ENCODE assay signal across 18 mouse cellular contexts in the genomic region with DNA sequence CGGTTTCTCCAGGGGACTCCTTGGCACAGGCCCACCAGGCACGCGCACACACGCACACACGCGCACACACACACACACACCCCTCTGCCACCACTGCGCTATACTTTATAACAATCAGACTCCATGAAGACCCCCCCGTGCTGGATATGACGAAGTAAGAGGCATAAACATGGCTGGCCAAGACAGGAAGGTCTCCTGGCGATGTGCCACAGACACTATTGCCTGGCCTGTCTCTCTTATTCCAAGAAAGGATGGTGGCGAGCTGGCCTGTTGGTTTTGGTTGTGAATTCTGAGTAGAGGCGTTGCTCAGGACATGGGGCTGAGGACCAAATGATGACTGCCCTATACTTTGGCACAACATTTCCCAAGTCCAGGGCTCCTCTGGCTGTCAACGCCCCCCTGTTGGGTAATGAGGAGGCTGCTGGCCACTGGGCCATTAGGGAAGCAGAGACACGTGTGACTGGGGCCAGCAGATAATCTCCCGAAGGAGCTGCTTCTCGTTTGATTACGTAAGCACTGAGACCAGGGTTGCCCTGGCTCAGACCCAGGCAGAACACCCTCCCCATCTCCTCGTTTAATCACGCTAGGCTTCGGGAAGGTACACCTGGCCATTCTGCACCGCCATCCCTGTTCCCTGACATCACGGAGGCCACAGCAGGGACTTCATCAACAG. TPM values are rescaled to one million over a fixed set of nuclear protein-coding genes. Genes with fewer than 3 reads are reported as not detected.
DNase-seq lines count a peak whose midpoint lies in the region; ATAC-seq and TF ChIP-seq lines count a peak whose summit lies in the region.
"Had no signal": no experiment of that assay in that cellular context is flagged by ENCODE, and none has a peak within 500 bp of the region (broad histone marks: within the 10 kb centered on the region; RNA-seq: fewer than 3 reads in every experiment).

No protein-coding gene starts in this region.

- peak; percentile 41; the same call in 1 of the 2 replicates for ATAC-seq in kidney, embryonic 15.5 days (replicated peaks; ENCODE audit: low FRiP score)
- ATAC-seq in megakaryocyte progenitor cell, adult 5-6 weeks (replicated peaks; ENCODE audit: poor library complexity), result peak; percentile 81
- ATAC-seq: forebrain, embryonic 13.5 days had no signal

- H3K9ac ChIP-seq in kidney, embryonic 15.5 days, result no peak overlapping the region
- H3K9ac ChIP-seq: forebrain, embryonic 13.5 days; heart, embryonic 12.5 days had no signal

- H3K36me3 ChIP-seq in kidney, embryonic 15.5 days, result peaks cover 5% of the 10 kb centered on the region; the same call in 1 of the 2 replicates
- H3K36me3 ChIP-seq in thymus, adult 2 months (ENCODE audit: control insufficient read depth, insufficient read depth, low read length), result no peaks in the 10 kb centered on the region

- H3K4me2 ChIP-seq in kidney, embryonic 15.5 days, result no peak overlapping the region
- H3K4me2 ChIP-seq: forebrain, embryonic 13.5 days; heart, embryonic 12.5 days had no signal

- H3K9me3 ChIP-seq in kidney, embryonic 15.5 days (replicated peaks), result no peaks in the 10 kb centered on the region
- H3K9me3 ChIP-seq: forebrain, embryonic 13.5 days; heart, embryonic 12.5 days; hindbrain, embryonic 10.5 days had no signal

- no peak for TF ChIP-seq CTCF in bone marrow macrophage, adult 2 months (IDR thresholded peaks at IDR 0.05; ENCODE audit: low read depth, low read length)
- no peak for TF ChIP-seq CTCF in thymus, adult 2 months (IDR thresholded peaks at IDR 0.05; ENCODE audit: borderline replicate concordance, control insufficient read depth, extremely low read depth, insufficient read depth, low read length, poor library complexity)

- no peak for DNase-seq in kidney, adult 9 months
- DNase-seq in lung, postnatal 10 days, result peak; percentile 57
- DNase-seq in lung, adult 18-20 months, result no peak
- no peak for DNase-seq in urinary bladder, adult 18-20 months (ENCODE audit: low spot score in 2 of 2)
- DNase-seq in thymus, adult 2 months, result no peak
- DNase-seq: adrenal gland, postnatal 36 days; B cell, adult 2 months; cerebellum, adult 9-11 months; gastrocnemius, postnatal 25 days; kidney, adult 2 months; layer of hippocampus, postnatal 36 days; thymus, postnatal 4 days had no signal

- 81% methylated on average over 22 of the region's 22 CpGs for WGBS in kidney, embryonic 15.5 days
- 96% methylated on average over 22 of the region's 22 CpGs for WGBS in thymus, adult 2 months

- no peak for TF ChIP-seq POLR2A in bone marrow macrophage, adult 2 months (IDR thresholded peaks at IDR 0.05; ENCODE audit: borderline replicate concordance, low read depth, low read length)
- TF ChIP-seq POLR2A in thymus, adult 2 months (IDR thresholded peaks at IDR 0.05; ENCODE audit: control insufficient read depth, extremely low read depth, insufficient read depth, low read length, poor library complexity), result no peak

- H3K4me3 ChIP-seq in kidney, embryonic 15.5 days (replicated peaks), result no peak overlapping the region
- no peak overlapping the region for H3K4me3 ChIP-seq in bone marrow macrophage, adult 2 months (ENCODE audit: insufficient read depth, low read length)
- no peak overlapping the region for H3K4me3 ChIP-seq in thymus, adult 2 months (ENCODE audit: control insufficient read depth, insufficient read depth, low read length)
- H3K4me3 ChIP-seq: forebrain, embryonic 13.5 days; heart, embryonic 12.5 days; hindbrain, embryonic 10.5 days had no signal

- H3K27me3 ChIP-seq in kidney, embryonic 15.5 days, result no peaks in the 10 kb centered on the region
- H3K27me3 ChIP-seq in thymus, adult 2 months (ENCODE audit: control insufficient read depth, insufficient read depth, low read length), result no peaks in the 10 kb centered on the region
- H3K27me3 ChIP-seq: forebrain, embryonic 13.5 days; heart, embryonic 12.5 days had no signal

- H3K4me1 ChIP-seq in kidney, embryonic 15.5 days, result peaks cover 35% of the 10 kb centered on the region
- H3K4me1 ChIP-seq in bone marrow macrophage, adult 2 months (ENCODE audit: control insufficient read depth, insufficient read depth, low read length), result peaks cover 15% of the 10 kb centered on the region
- H3K4me1 ChIP-seq in thymus, adult 2 months (replicated peaks; ENCODE audit: control insufficient read depth, insufficient read depth, low read length), result peaks cover 5% of the 10 kb centered on the region; the same call in 1 of the 2 replicates
- H3K4me1 ChIP-seq: forebrain, embryonic 13.5 days had no signal

- peak overlapping the region; percentile 49; the same call in 1 of the 2 replicates for H3K27ac ChIP-seq in kidney, embryonic 15.5 days
- 0 out of 2 replicates have a peak overlapping the region, but pooled peaks have one; percentile 1 for H3K27ac ChIP-seq in bone marrow macrophage, adult 2 months (ENCODE audit: insufficient read depth, low read depth, low read length)
- no peak overlapping the region for H3K27ac ChIP-seq in thymus, adult 2 months (ENCODE audit: control insufficient read depth, insufficient read depth, low read length)
- H3K27ac ChIP-seq: forebrain, embryonic 13.5 days; hindbrain, embryonic 10.5 days had no signal

RNA-seq across cellular contexts. Expression of a gene that starts 36.1 kb away (rescaled TPM):
- polyA plus RNA-seq in kidney, embryonic 15.5 days (2015; fragmentation: Nextera tagmentation; extraction: Ambion mirVana), result 21.0 and 21.7 TPM in 2 replicates
- polyA plus RNA-seq in bone marrow macrophage, adult 2 months (2012; ENCODE audit: insufficient read depth, insufficient read length, missing spikeins), result 3.7 and 3.9 TPM in 2 replicates
- 36.0 and 37.7 TPM in 2 replicates for total RNA-seq in megakaryocyte progenitor cell, adult 5-6 weeks (2015)
- 14.9 and 15.3 TPM in 2 replicates for total RNA-seq in megakaryocyte progenitor cell, adult 5-6 weeks (2017)
- polyA plus RNA-seq in thymus, adult 2 months (2012; rRNA removed), result 12.8 and 17.2 TPM in 2 replicates
